Mouse (Mus musculus): ENCODE results near the gene Mfap2. TPM values are rescaled to one million over a fixed set of nuclear protein-coding genes. Genes with fewer than 3 reads are reported as not detected.

Gene Mfap2
- polyA plus RNA-seq (2015; fragmentation: Illumina TruSeq; extraction: RNeasy Lipid Tissue Mini Kit (QIAGEN cat#74804); ENCODE audit: insufficient read depth, low replicate concordance), result 0.58 TPM

GRCm38 (mm10) chr4:141010118-141010517 lies at the start of gene Mfap2:
Gene Mfap2, plus strand, starts transcription at chr4:141010418.

GRCm38 (mm10) chr4:140960781-140961466 lies 49.3 kb upstream of the Mfap2 start, which contains the start of gene Sdhb:
Gene Sdhb, plus strand, starts transcription at chr4:140961203.

DNA sequence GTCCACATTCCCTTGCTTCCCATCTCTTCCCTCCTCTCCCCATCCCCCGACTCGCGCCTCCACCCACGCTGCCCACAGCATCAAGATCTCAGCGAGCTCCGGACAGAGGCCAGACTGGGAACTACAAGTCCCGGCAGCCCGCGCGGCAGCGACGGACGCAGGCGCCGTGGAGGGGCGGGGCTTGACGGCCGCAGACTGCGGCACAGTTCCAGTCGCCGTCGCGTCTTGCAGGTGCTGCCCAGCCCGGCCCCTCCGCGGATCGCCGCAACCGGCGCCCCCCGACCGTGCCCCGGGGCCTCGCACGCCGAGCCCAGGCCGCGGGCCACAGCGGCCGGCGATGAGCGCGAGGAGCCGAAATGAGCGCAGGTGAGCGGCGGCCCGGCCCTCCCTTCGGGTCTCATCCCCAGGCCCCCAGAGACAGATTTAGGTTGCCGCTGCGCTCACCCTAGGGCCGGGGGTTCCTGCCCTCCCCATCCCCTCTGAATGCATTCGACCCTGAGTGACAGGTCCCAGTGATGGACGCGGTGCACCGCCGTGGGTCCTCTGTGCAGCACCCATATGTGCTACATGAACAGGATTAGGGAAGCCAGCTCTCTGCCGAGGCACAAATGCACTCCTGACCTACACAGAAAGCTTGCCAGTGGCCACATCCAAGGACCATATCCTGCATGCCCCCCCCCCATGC lies 23.4 kb upstream of the Mfap2 start, which contains the start of gene Atp13a2:
Atp13a2 (plus strand) TSS at position 163 of the 685 bp plus-strand sequence.

GRCm38 (mm10) chr4:141060426-141061301 lies 50.4 kb downstream of the Mfap2 start, which contains the start of gene Crocc:
Gene Crocc, minus strand, starts transcription at chr4:141060550.

Other genes with a start within 250 kb of the Mfap2 start
- gene Padi4, start 236.2 kb upstream of the Mfap2 start, polyA plus RNA-seq (2015; fragmentation: Illumina TruSeq; extraction: RNeasy Lipid Tissue Mini Kit (QIAGEN cat#74804); ENCODE audit: insufficient read depth, low replicate concordance), result 3.8 TPM
- 0.21 TPM for gene Padi3, start 199.8 kb upstream of the Mfap2 start, polyA plus RNA-seq (2015; fragmentation: Illumina TruSeq; extraction: RNeasy Lipid Tissue Mini Kit (QIAGEN cat#74804); ENCODE audit: insufficient read depth, low replicate concordance)
- 0.08 TPM for gene Padi1, start 164.6 kb upstream of the Mfap2 start, polyA plus RNA-seq (2015; fragmentation: Illumina TruSeq; extraction: RNeasy Lipid Tissue Mini Kit (QIAGEN cat#74804); ENCODE audit: insufficient read depth, low replicate concordance)
- gene Padi2, start 104.1 kb upstream of the Mfap2 start, polyA plus RNA-seq (2015; fragmentation: Illumina TruSeq; extraction: RNeasy Lipid Tissue Mini Kit (QIAGEN cat#74804); ENCODE audit: insufficient read depth, low replicate concordance), result 10.4 TPM
- 79.2 TPM for gene Sdhb, start 49.2 kb upstream of the Mfap2 start, polyA plus RNA-seq (2015; fragmentation: Illumina TruSeq; extraction: RNeasy Lipid Tissue Mini Kit (QIAGEN cat#74804); ENCODE audit: insufficient read depth, low replicate concordance)
- 27.2 TPM for gene Atp13a2, start 23.5 kb upstream of the Mfap2 start, polyA plus RNA-seq (2015; fragmentation: Illumina TruSeq; extraction: RNeasy Lipid Tissue Mini Kit (QIAGEN cat#74804); ENCODE audit: insufficient read depth, low replicate concordance)
- gene Crocc, start 50.1 kb downstream of the Mfap2 start, polyA plus RNA-seq (2015; fragmentation: Illumina TruSeq; extraction: RNeasy Lipid Tissue Mini Kit (QIAGEN cat#74804); ENCODE audit: insufficient read depth, low replicate concordance), result 4.0 TPM
- gene Necap2, start 67.9 kb downstream of the Mfap2 start, polyA plus RNA-seq (2015; fragmentation: Illumina TruSeq; extraction: RNeasy Lipid Tissue Mini Kit (QIAGEN cat#74804); ENCODE audit: insufficient read depth, low replicate concordance), result 59.1 TPM
- not detected for gene Spata21, start 77.9 kb downstream of the Mfap2 start, polyA plus RNA-seq (2015; fragmentation: Illumina TruSeq; extraction: RNeasy Lipid Tissue Mini Kit (QIAGEN cat#74804); ENCODE audit: insufficient read depth, low replicate concordance)
- gene Szrd1, start 129.4 kb downstream of the Mfap2 start, polyA plus RNA-seq (2015; fragmentation: Illumina TruSeq; extraction: RNeasy Lipid Tissue Mini Kit (QIAGEN cat#74804); ENCODE audit: insufficient read depth, low replicate concordance), result 35.3 TPM
- 11.9 TPM for gene Fbxo42, start 137.5 kb downstream of the Mfap2 start, polyA plus RNA-seq (2015; fragmentation: Illumina TruSeq; extraction: RNeasy Lipid Tissue Mini Kit (QIAGEN cat#74804); ENCODE audit: insufficient read depth, low replicate concordance)
- gene Rsg1, start 203.5 kb downstream of the Mfap2 start, polyA plus RNA-seq (2015; fragmentation: Illumina TruSeq; extraction: RNeasy Lipid Tissue Mini Kit (QIAGEN cat#74804); ENCODE audit: insufficient read depth, low replicate concordance), result 0.39 TPM
- gene Arhgef19, start 229.1 kb downstream of the Mfap2 start, polyA plus RNA-seq (2015; fragmentation: Illumina TruSeq; extraction: RNeasy Lipid Tissue Mini Kit (QIAGEN cat#74804); ENCODE audit: insufficient read depth, low replicate concordance), result not detected